Mouse (Mus musculus): Measurements from ENCODE around the gene Rtn4r. TPM values are rescaled to one million over a fixed set of nuclear protein-coding genes. Genes with fewer than 3 reads are reported as not detected.

Rtn4r gene
- total and polyA plus RNA-seq, 3 experiments = not detected

GRCm38 (mm10) chr16:18148208-18148876 is 20.9 kb downstream of the Rtn4r start:
- no peak overlapping the region for H3K4me3 ChIP-seq (replicated peaks in 1 of 3; ENCODE audit: low read depth in 2 of 3, low read length in 2 of 3, poor library complexity in 1 of 3)
- peaks cover 95% of the 10 kb centered on the region for H3K27me3 ChIP-seq (replicated peaks)
- dilution Hi-C loops (cut with MboI; ENCODE audit: extremely low pct_ligation_motif_present, extremely low pct_unique_long_range_greater_than_20kb, low sequenced_read_pairs) = no loop called here
- H3K9me3 ChIP-seq (replicated peaks; ENCODE audit: low read length) = no peaks in the 10 kb centered on the region
- TF ChIP-seq MAZ (IDR thresholded peaks at IDR 0.05; ENCODE audit: low read depth, low read length) (no peak), PAX5 (IDR thresholded peaks at IDR 0.05; ENCODE audit: low read length) (no peak), SIN3A (IDR thresholded peaks at IDR 0.05; ENCODE audit: low read length) (no peak), E2F4 (IDR thresholded peaks at IDR 0.05; ENCODE audit: insufficient replicate concordance, low read depth, low read length) (no peak), POLR2AphosphoS2 (IDR thresholded peaks at IDR 0.05; ENCODE audit: low read depth, low read length) (no peak), USF1 (IDR thresholded peaks at IDR 0.05; ENCODE audit: low read depth, low read length) (no peak), CHD1 (IDR thresholded peaks at IDR 0.05; ENCODE audit: low read depth, low read length) (no peak), SMC3 (IDR thresholded peaks at IDR 0.05; ENCODE audit: low read depth, low read length) (no peak), RAD21 (IDR thresholded peaks at IDR 0.05; ENCODE audit: low read depth, low read length) (no peak), MYC (IDR thresholded peaks at IDR 0.05; ENCODE audit: low read depth, low read length) (no peak), GABPA (IDR thresholded peaks at IDR 0.05; ENCODE audit: insufficient replicate concordance, low read depth, low read length) (no peak), UBTF (IDR thresholded peaks at IDR 0.05; ENCODE audit: low read depth, low read length) (no peak), TBP (conservative IDR thresholded peaks at IDR 0.05; ENCODE audit: low read depth, low read length) (no peak), KAT2A (IDR thresholded peaks at IDR 0.05; ENCODE audit: insufficient replicate concordance, low read length) (no peak), ZNF384 (IDR thresholded peaks at IDR 0.05; ENCODE audit: low read depth, low read length) (no peak), BHLHE40 (IDR thresholded peaks at IDR 0.05; ENCODE audit: low read depth, low read length) (no peak), MEF2A (IDR thresholded peaks at IDR 0.05; ENCODE audit: borderline replicate concordance, low read depth, low read length) (no peak)
- no peak overlapping the region for H3K27ac ChIP-seq (ENCODE audit: insufficient read depth, low read depth)
- H3K4me1 ChIP-seq (ENCODE audit: control insufficient read depth in 1 of 2, insufficient read depth in 2 of 2) = peaks cover 0 to 20% of the 10 kb centered on the region in 2 experiments; a peak in 2 of 4 replicates
- in situ Hi-C loops (cut with MboI; ENCODE audit: low pct_ligation_motif_present, low pct_unique_long_range_greater_than_20kb, low sequenced_read_pairs) = no loop called here
- H3K9ac ChIP-seq (ENCODE audit: insufficient read depth, low read depth) = no peak overlapping the region
- H3K79me2 ChIP-seq (replicated peaks; ENCODE audit: control insufficient read depth, extremely low read depth, insufficient read depth, poor library complexity, severe bottlenecking) = no peaks in the 10 kb centered on the region
- H3K36me3 ChIP-seq (replicated peaks in 1 of 2; ENCODE audit: control insufficient read depth in 1 of 2, insufficient read depth in 1 of 2, low read length in 1 of 2) = no peaks in the 10 kb centered on the region
- DNase-seq (ENCODE audit: extremely low read depth) = peak; percentile 10
- no peak overlapping the region for H3K4me2 ChIP-seq (ENCODE audit: insufficient read depth, low read depth, poor library complexity, severe bottlenecking)

- no peak overlapping the region for H3K4me3 ChIP-seq (replicated peaks in 1 of 3; ENCODE audit: low read depth in 2 of 3, low read length in 2 of 3, poor library complexity in 1 of 3)
- H3K27ac ChIP-seq (ENCODE audit: insufficient read depth, low read depth) = no peak overlapping the region
- H3K79me2 ChIP-seq (replicated peaks; ENCODE audit: control insufficient read depth, extremely low read depth, insufficient read depth, poor library complexity, severe bottlenecking) = no peaks in the 10 kb centered on the region
- no peak for DNase-seq (ENCODE audit: extremely low read depth)
- H3K9me3 ChIP-seq (replicated peaks; ENCODE audit: low read length) = no peaks in the 10 kb centered on the region
- H3K4me1 ChIP-seq (ENCODE audit: control insufficient read depth in 1 of 2, insufficient read depth in 2 of 2) = peaks cover 0 to 20% of the 10 kb centered on the region in 2 experiments; a peak in 2 of 4 replicates
- in situ Hi-C loops (cut with MboI; ENCODE audit: low pct_ligation_motif_present, low pct_unique_long_range_greater_than_20kb, low sequenced_read_pairs) (no loop called here), dilution Hi-C loops (cut with MboI; ENCODE audit: extremely low pct_ligation_motif_present, extremely low pct_unique_long_range_greater_than_20kb, low sequenced_read_pairs) (no loop called here)
- H3K36me3 ChIP-seq (replicated peaks in 1 of 2; ENCODE audit: control insufficient read depth in 1 of 2, insufficient read depth in 1 of 2, low read length in 1 of 2) = no peaks in the 10 kb centered on the region
- peaks cover 97% of the 10 kb centered on the region for H3K27me3 ChIP-seq (replicated peaks)
- no peak overlapping the region for H3K9ac ChIP-seq (ENCODE audit: insufficient read depth, low read depth)
- H3K4me2 ChIP-seq (ENCODE audit: insufficient read depth, low read depth, poor library complexity, severe bottlenecking) = no peak overlapping the region
- TF ChIP-seq NRF1 (IDR thresholded peaks at IDR 0.05; ENCODE audit: low read depth, low read length) (no peak), IRF4 (IDR thresholded peaks at IDR 0.05; ENCODE audit: low read depth, low read length) (no peak), MAFK (IDR thresholded peaks at IDR 0.05; ENCODE audit: insufficient replicate concordance, low read length) (no peak), SIN3A (IDR thresholded peaks at IDR 0.05; ENCODE audit: low read length) (no peak), ELF1 (IDR thresholded peaks at IDR 0.05; ENCODE audit: low read depth, low read length) (no peak), CTCF (conservative IDR thresholded peaks at IDR 0.05 in 1 of 2, IDR thresholded peaks at IDR 0.05 in 1 of 2; ENCODE audit: low read depth in 2 of 2, low read length in 2 of 2) (no peak), CHD1 (IDR thresholded peaks at IDR 0.05; ENCODE audit: low read depth, low read length) (no peak), POLR2AphosphoS2 (IDR thresholded peaks at IDR 0.05; ENCODE audit: low read depth, low read length) (no peak), MXI1 (IDR thresholded peaks at IDR 0.05; ENCODE audit: low read depth, low read length) (no peak), EP300 (IDR thresholded peaks at IDR 0.05; ENCODE audit: low read length) (no peak), PAX5 (IDR thresholded peaks at IDR 0.05; ENCODE audit: low read length) (no peak), TCF12 (IDR thresholded peaks at IDR 0.05; ENCODE audit: low read depth, low read length) (no peak), JUN (IDR thresholded peaks at IDR 0.05; ENCODE audit: insufficient read depth, low read depth, low read length) (no peak), KAT2A (IDR thresholded peaks at IDR 0.05; ENCODE audit: insufficient replicate concordance, low read length) (no peak), MYC (IDR thresholded peaks at IDR 0.05; ENCODE audit: low read depth, low read length) (no peak), JUND (conservative IDR thresholded peaks at IDR 0.05; ENCODE audit: low read depth, low read length) (no peak), ZC3H11A (IDR thresholded peaks at IDR 0.05; ENCODE audit: low read depth, low read length) (no peak), RCOR1 (conservative IDR thresholded peaks at IDR 0.05; ENCODE audit: low read depth, low read length) (no peak), BHLHE40 (IDR thresholded peaks at IDR 0.05; ENCODE audit: low read depth, low read length) (no peak)
Measured at GRCm38 (mm10) chr16:18149205-18149604, 21.8 kb downstream of the Rtn4r start.
